Mouse (Mus musculus) kidney, adult 2 months (tissue): ENCODE data around the gene Klb. TPM values are rescaled to one million over a fixed set of nuclear protein-coding genes. Genes with fewer than 3 reads are reported as not detected.
"Not testable (repeated sequence)": the region's sequence is repeated elsewhere in the genome, so short reads cannot be mapped to it uniquely, and the experiment has no call there.

Experiments used
- DNase-seq: peaks from one replicate; pipeline ENCODE4 v3.0.0; 2021
- H3K27ac ChIP-seq: fragments of 200-500 bp; 2 replicates; pipeline ENCODE4 v1.5.1; 2012; ENCODE audit warnings: low read depth, low read length, control low read depth, inconsistent platforms; ENCODE audit not compliant: insufficient read depth
- H3K27me3 ChIP-seq: fragments of 200-500 bp; replicated peaks from 2 replicates; pipeline ENCODE4 v1.6.1; 2012; ENCODE audit warnings: mild to moderate bottlenecking, moderate library complexity, low read length, inconsistent platforms; ENCODE audit not compliant: control insufficient read depth, insufficient read depth
- H3K36me3 ChIP-seq: fragments of 200-500 bp; 2 replicates; pipeline ENCODE4 v1.6.1; 2012; ENCODE audit warnings: mild to moderate bottlenecking, moderate library complexity, low read length, inconsistent platforms; ENCODE audit not compliant: control insufficient read depth, insufficient read depth
- H3K4me1 ChIP-seq: fragments of 200-500 bp; 2 replicates; pipeline ENCODE4 v1.6.1; 2011; ENCODE audit warnings: low read length; ENCODE audit not compliant: control insufficient read depth, insufficient read depth
- H3K4me3 ChIP-seq: fragments of 200-500 bp; 2 replicates; pipeline ENCODE4 v1.5.1; 2011; ENCODE audit warnings: mild to moderate bottlenecking, low read depth, low read length, control low read depth; ENCODE audit not compliant: insufficient read depth
- CTCF ChIP-seq: fragments of 200-500 bp; conservative IDR thresholded peaks from 2 replicates; pipeline ENCODE4 v1.5.1; 2011; ENCODE audit warnings: low read depth, mild to moderate bottlenecking, control low read depth, low read length, moderate library complexity, mixed read lengths; ENCODE audit not compliant: insufficient read depth, insufficient read length
- POLR2A ChIP-seq: fragments of 200-500 bp; IDR thresholded peaks from one replicate; pipeline ENCODE4 v1.6.1; 2011; ENCODE audit warnings: low read depth, low read length, control low read depth
- WGBS: fragments of 180-500 bp; shearing (Covaris S2); methylation state at CpG from one replicate; pipeline ENCODE4 v1.1.7; 2018; 5-methylcytosine and 5-hydroxymethylcytosine counted together
- polyA plus RNA-seq: library from polyadenylated mRNA; depleted of rRNA; stranded (reverse); fragments of >200 nt; gene quantifications from 2 replicates; pipeline ENCODE4 v1.2.3, GENCODE M21; 2012; rRNA removed

Klb gene
- polyA plus RNA-seq = 1.5 and 1.8 TPM in 2 replicates

DNA sequence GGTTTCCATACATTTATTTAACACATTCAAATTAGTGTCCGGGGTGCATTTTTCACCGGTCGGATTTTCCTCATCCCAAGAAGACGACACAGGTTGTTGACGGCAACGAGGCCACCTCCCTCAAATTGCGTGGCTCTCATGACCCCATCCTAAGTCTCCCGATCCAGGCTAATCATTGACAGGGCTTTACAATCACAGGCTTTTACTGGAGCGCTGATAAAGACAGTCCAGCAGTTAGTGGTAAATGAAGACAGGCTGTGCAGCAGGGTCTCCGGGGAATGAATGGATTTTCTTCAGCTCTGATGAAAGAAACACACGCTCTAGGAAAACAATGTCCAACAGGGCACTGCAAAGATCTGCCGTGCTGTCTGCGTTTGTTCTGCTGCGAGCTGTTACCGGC is at the start of gene Klb:
Gene Klb, plus strand, starts transcription at position 147 of the 400 bp plus-strand sequence.
- no peak within 1 kb of the TSS for H3K27ac ChIP-seq
- 37% methylated on average over 15 of the region's 15 CpGs for WGBS
- H3K4me1 ChIP-seq = no peaks in the 10 kb centered on the region
- TF ChIP-seq CTCF = no peak
- TF ChIP-seq POLR2A = no peak
- no peak within 1 kb of the TSS for H3K4me3 ChIP-seq
- DNase-seq = no peak
- no peaks in the 10 kb centered on the region for H3K36me3 ChIP-seq
- no peaks in the 10 kb centered on the region for H3K27me3 ChIP-seq

DNA sequence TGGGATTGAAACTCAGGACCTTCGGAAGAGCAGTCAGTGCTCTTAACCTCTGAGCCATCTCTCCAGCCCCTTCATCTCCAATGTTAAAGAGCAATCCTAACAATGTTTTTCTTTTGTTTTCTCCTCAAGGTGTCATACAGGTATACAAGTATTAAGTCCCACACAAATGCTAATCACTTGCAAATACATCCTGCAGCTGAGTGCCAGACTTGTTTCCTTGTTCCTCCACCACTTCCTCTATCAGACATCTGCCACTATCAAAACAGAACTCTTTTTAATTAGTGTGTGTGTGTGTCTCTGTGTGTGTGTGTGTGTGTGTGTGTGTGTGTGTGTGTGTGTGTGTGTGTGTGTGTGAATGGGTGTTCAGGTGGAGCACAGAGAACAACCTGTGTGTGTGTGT is 48.5 kb upstream of the Klb start:
- not testable (repeated sequence) for H3K36me3 ChIP-seq, H3K4me3 ChIP-seq, H3K27me3 ChIP-seq, DNase-seq, H3K27ac ChIP-seq, H3K4me1 ChIP-seq
- WGBS = 89% methylated on average over 1 of the region's 1 CpGs

DNA sequence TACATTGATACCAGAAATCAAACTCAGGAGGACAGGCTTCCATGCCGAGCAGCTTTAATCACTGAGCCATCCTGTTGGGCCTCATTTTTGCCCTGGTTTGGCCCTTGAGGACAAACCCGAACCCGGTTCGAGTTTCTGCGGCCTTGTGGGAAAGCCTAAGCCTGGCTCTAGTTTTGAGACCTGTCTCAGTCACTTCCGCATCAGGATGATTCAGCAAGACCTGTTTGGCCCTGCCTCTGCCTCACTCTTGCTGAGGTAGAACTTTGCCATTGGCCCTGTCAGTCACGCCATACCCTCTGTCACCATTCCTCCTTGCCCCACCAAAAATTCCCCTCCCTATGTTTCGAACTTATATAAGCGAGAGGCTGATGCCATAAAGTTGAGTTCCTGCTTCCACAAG is 48.0 kb upstream of the Klb start:
- Histone ChIP-seq H3K27ac (no peak overlapping the region), H3K4me1 (no peaks in the 10 kb centered on the region), H3K27me3 (no peaks in the 10 kb centered on the region), H3K4me3 (no peak overlapping the region), H3K36me3 (peaks cover 2% of the 10 kb centered on the region)
- WGBS = 92% methylated on average over 9 of the region's 9 CpGs
- DNase-seq = no peak
- no peak for TF ChIP-seq POLR2A
- TF ChIP-seq CTCF = no peak

DNA sequence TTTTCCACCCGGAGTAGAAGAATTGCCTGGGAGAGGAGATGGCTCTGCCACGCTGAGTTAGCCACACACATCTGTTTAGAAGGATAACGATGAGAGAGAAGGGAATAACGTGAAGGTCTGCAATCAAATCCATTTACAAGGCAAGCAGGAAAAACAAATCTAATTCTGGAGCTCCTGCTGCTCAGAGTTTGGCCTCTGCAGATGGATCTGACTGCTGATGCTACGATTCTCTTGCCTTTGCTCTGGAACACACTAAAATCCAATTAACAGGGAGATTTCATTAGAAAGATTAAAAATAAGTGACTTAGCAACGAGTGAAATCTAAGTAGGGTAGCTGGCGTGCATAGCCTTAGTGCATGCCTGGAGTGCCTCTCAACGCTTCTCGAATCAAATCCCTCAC is 42.6 kb upstream of the Klb start:
- H3K4me1 ChIP-seq = no peaks in the 10 kb centered on the region
- 71% methylated on average over 9 of the region's 9 CpGs for WGBS
- TF ChIP-seq POLR2A (no peak), CTCF (no peak)
- no peaks in the 10 kb centered on the region for H3K27me3 ChIP-seq
- no peak overlapping the region for H3K27ac ChIP-seq
- no peak overlapping the region for H3K4me3 ChIP-seq
- no peak for DNase-seq
- no peaks in the 10 kb centered on the region; the same call in none of the 2 replicates for H3K36me3 ChIP-seq

DNA sequence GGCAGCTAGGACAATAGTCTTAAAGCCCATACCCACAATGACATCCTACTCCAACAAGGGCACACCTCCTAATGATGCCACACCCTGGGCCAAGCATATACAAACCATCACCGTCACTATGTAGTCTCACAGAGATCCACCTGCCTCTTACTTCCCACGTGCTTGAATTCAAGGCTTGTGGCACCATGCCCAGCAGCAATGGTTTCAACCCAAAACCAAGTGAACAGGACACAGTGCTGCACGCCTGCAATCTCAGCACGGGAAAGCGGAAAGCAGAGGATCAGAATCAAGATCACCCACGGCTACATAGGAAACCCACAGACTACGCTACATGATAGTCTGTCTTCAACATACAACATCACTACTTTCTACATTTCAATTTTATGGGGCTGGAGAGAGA is 39.9 kb upstream of the Klb start:
- WGBS = 95% methylated on average over 7 of the region's 7 CpGs
- Histone ChIP-seq H3K4me3 (no peak overlapping the region), H3K27ac (no peak overlapping the region), H3K4me1 (no peaks in the 10 kb centered on the region), H3K36me3 (no peaks in the 10 kb centered on the region; the same call in 1 of the 2 replicates), H3K27me3 (no peaks in the 10 kb centered on the region)
- DNase-seq = no peak
- no peak for TF ChIP-seq POLR2A
- no peak for TF ChIP-seq CTCF

DNA sequence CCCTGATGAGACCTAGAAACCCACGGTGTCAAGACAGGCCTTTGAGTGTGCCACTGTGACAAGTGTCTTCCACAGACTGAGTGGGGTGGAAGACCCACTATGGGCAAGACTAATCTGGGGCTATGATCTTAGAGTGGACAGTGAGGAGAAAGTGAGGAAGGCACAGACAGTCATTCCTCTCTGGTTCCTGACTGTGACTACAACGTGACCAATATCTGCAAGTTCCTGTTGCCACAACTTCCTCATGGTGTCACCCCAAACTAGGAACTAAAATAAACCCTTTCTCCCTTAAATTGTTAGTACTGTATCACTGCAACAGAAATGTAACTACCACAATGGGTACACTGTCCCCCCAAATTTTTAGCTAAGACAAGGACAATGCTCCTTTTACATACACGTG is 39.2 kb upstream of the Klb start:
- Histone ChIP-seq H3K4me3 (no peak overlapping the region), H3K36me3 (no peaks in the 10 kb centered on the region; the same call in 1 of the 2 replicates), H3K4me1 (no peaks in the 10 kb centered on the region), H3K27me3 (no peaks in the 10 kb centered on the region), H3K27ac (no peak overlapping the region)
- DNase-seq = no peak
- TF ChIP-seq CTCF (no peak), POLR2A (no peak)
- WGBS = 95% methylated on average over 3 of the region's 3 CpGs

DNA sequence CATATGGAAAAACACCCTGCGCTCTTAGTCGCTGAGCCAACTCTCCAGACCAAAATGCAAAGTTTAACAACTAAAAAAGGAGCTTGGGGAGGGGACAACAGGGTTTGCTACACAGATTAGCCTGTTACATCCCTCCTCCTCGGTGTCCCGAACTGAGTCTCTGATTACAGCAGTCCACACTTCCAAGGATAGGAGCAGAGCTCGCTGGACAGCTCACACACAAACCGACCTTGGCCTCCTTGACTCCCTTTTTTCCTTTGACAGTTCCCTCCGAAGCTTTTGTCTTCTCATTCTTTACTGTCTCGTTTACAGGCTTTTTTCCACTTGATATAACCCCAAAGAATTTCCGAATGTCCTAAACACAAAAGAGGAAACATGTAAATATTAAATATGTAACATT is 28.9 kb upstream of the Klb start:
- no peak overlapping the region for H3K27ac ChIP-seq
- no peaks in the 10 kb centered on the region for H3K27me3 ChIP-seq
- no peaks in the 10 kb centered on the region; the same call in 1 of the 2 replicates for H3K36me3 ChIP-seq
- 80% methylated on average over 9 of the region's 9 CpGs for WGBS
- DNase-seq = no peak
- no peak overlapping the region for H3K4me3 ChIP-seq
- no peak for TF ChIP-seq CTCF
- TF ChIP-seq POLR2A = no peak
- H3K4me1 ChIP-seq = peaks cover under 1% of the 10 kb centered on the region; the same call in 1 of the 2 replicates

DNA sequence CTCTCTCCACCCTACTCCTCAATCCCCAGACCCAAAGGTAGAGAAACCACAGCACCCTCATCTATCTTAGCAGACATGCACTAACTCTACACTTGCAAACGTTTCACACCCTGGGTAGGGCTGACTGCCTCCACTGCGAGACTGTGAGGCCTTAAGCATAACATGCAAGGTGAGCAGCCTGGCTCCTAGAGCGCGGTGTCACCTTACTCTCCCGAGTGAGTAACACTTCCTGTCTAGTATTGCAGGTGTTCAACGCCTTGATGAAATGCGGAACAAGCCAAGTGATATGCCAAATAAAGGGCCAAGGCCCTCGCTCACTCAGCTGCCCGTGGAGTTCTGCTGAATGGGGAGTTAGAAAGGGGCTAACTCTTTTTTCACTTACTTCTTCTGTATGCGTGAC is 25.9 kb upstream of the Klb start:
- Histone ChIP-seq H3K27ac (no peak overlapping the region), H3K4me1 (peaks cover 7% of the 10 kb centered on the region; the same call in 1 of the 2 replicates), H3K27me3 (no peaks in the 10 kb centered on the region), H3K36me3 (no peaks in the 10 kb centered on the region; the same call in 1 of the 2 replicates), H3K4me3 (no peak overlapping the region)
- DNase-seq = no peak
- 50% methylated on average over 10 of the region's 10 CpGs for WGBS
- no peak for TF ChIP-seq POLR2A
- TF ChIP-seq CTCF = no peak
